Mouse (Mus musculus) heart, adult 2 months (tissue): ENCODE results near the gene Ppt1.

Source experiments
- CTCF ChIP-seq: fragments of 200-600 bp; IDR thresholded peaks from 2 replicates; pipeline ENCODE4 v1.8.1; 2022; ENCODE audit warnings: antibody characterized with exemption, mild to moderate bottlenecking, moderate library complexity
- EP300 ChIP-seq: fragments of 200-500 bp; IDR thresholded peaks from 2 replicates; pipeline ENCODE4 v1.6.1; 2011; ENCODE audit warnings: low read depth, low read length, control low read depth; ENCODE audit not compliant: insufficient read depth
- POLR2A ChIP-seq: fragments of 200-500 bp; IDR thresholded peaks from 2 replicates; pipeline ENCODE4 v1.6.1; 2011; ENCODE audit warnings: mild to moderate bottlenecking, low read depth, low read length, control low read depth; ENCODE audit not compliant: insufficient read depth

- TF ChIP-seq CTCF (no peak), POLR2A (no peak), EP300 (no peak)
Measured at GRCm38 (mm10) chr4:122903709-122904108, 67.7 kb downstream of the Ppt1 start.
